Mouse (Mus musculus) CD4-positive, CD25-positive, alpha-beta regulatory T cell, adult 4 months (primary cell): Measurements from ENCODE around the gene Arhgap40. TPM values are rescaled to one million over a fixed set of nuclear protein-coding genes. Genes with fewer than 3 reads are reported as not detected.

Experiments
- ATAC-seq: one replicate; pipeline ENCODE4 v1.8.0; 2017
- polyA plus RNA-seq, 2 experiments: library from polyadenylated mRNA; unstranded; fragments of 100-300 nt; shearing (Covaris generic); gene quantifications; one replicate each; pipeline ENCODE4 v1.2.1; 2017

The Arhgap40 gene
- polyA plus RNA-seq, 2 experiments from 2014 or later = not detected

GRCm38 (mm10) chr2:158554366-158554765 is 41.8 kb downstream of the Arhgap40 start:
- ATAC-seq = no peak

- no peak for ATAC-seq
Observed at GRCm38 (mm10) chr2:158555252-158555651, 42.7 kb downstream of the Arhgap40 start.

- ATAC-seq = no peak
Observed at GRCm38 (mm10) chr2:158555812-158556211, 43.2 kb downstream of the Arhgap40 start.

GRCm38 (mm10) chr2:158556225-158556624 is 43.6 kb downstream of the Arhgap40 start:
- peak; percentile 74 for ATAC-seq

- ATAC-seq = no peak
Observed at GRCm38 (mm10) chr2:158556750-158557149, 44.2 kb downstream of the Arhgap40 start.

GRCm38 (mm10) chr2:158559945-158560344 is 47.3 kb downstream of the Arhgap40 start:
- no peak for ATAC-seq

GRCm38 (mm10) chr2:158560801-158561200 is 48.2 kb downstream of the Arhgap40 start:
- ATAC-seq = no peak

GRCm38 (mm10) chr2:158561371-158562144 is 49.0 kb downstream of the Arhgap40 start:
- ATAC-seq = no peak

- ATAC-seq = no peak
Observed at GRCm38 (mm10) chr2:158570421-158571081, 58.0 kb downstream of the Arhgap40 start.

GRCm38 (mm10) chr2:158579979-158580378 is 67.4 kb downstream of the Arhgap40 start:
- no peak for ATAC-seq

GRCm38 (mm10) chr2:158584621-158585358 is 72.2 kb downstream of the Arhgap40 start:
- no peak for ATAC-seq

GRCm38 (mm10) chr2:158588524-158589271 is 76.1 kb downstream of the Arhgap40 start:
- ATAC-seq = no peak

- no peak for ATAC-seq
Observed at GRCm38 (mm10) chr2:158590495-158590894, 77.9 kb downstream of the Arhgap40 start.

- ATAC-seq = no peak
Observed at GRCm38 (mm10) chr2:158591286-158591685, 78.7 kb downstream of the Arhgap40 start.

GRCm38 (mm10) chr2:158593371-158593770 is 80.8 kb downstream of the Arhgap40 start:
- ATAC-seq = no peak

- no peak for ATAC-seq
Observed at GRCm38 (mm10) chr2:158595103-158595502, 82.5 kb downstream of the Arhgap40 start.

- no peak for ATAC-seq
Observed at GRCm38 (mm10) chr2:158595577-158595976, 83.0 kb downstream of the Arhgap40 start.

GRCm38 (mm10) chr2:158596803-158597202 is 84.2 kb downstream of the Arhgap40 start:
- no peak for ATAC-seq
